Comparison of ENCODE assay signal across 15 mouse cellular contexts in the genomic region with DNA sequence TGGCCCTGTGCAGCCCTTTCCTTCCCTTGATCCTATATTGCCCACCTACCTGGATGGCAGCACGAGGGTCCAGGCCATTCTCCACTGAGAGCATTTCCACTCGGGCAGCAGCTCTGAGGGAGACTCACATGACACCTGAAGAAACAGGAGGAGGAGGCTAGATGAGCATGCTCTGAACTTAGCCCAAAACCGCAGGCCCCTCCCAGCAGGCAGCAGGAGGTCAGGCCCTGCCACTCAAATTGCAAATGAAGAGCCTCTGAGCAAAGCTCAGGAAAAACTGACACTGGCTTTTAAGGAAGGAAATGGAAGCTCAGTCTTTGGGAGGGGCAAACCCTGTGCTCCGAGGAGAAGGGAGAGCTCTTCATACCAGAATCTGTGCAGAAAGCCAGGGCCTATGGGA. TPM values are rescaled to one million over a fixed set of nuclear protein-coding genes. Genes with fewer than 3 reads are reported as not detected.
DNase-seq lines count a peak whose midpoint lies in the region; ATAC-seq and TF ChIP-seq lines count a peak whose summit lies in the region.
"Had no signal": no experiment of that assay in that cellular context is flagged by ENCODE, and none has a peak within 500 bp of the region (broad histone marks: within the 10 kb centered on the region; RNA-seq: fewer than 3 reads in every experiment).

No protein-coding gene starts in this region.

- WGBS in kidney, embryonic 14.5 days: 55% methylated on average over 4 of the region's 4 CpGs
- 79% methylated on average over 4 of the region's 4 CpGs for WGBS in thymus, adult 2 months

- TF ChIP-seq CTCF in thymus, adult 2 months (IDR thresholded peaks at IDR 0.05; ENCODE audit: borderline replicate concordance, control insufficient read depth, extremely low read depth, insufficient read depth, low read length, poor library complexity): no peak

- no peak overlapping the region for H3K9ac ChIP-seq in kidney, embryonic 14.5 days (ENCODE audit: low read depth, low read length)
- H3K9ac ChIP-seq: forebrain, postnatal 0 days; intestine, embryonic 15.5 days; lung, embryonic 14.5 days had no signal

- no peaks in the 10 kb centered on the region for H3K9me3 ChIP-seq in kidney, embryonic 14.5 days (ENCODE audit: control insufficient read depth, low read length)
- H3K9me3 ChIP-seq: intestine, embryonic 15.5 days had no signal

- H3K4me3 ChIP-seq in kidney, embryonic 14.5 days (ENCODE audit: low read length): no peak overlapping the region
- H3K4me3 ChIP-seq in thymus, adult 2 months (ENCODE audit: control insufficient read depth, insufficient read depth, low read length): no peak overlapping the region
- H3K4me3 ChIP-seq: intestine, embryonic 15.5 days had no signal

- H3K4me2 ChIP-seq in kidney, embryonic 14.5 days (replicated peaks; ENCODE audit: low read depth, low read length): no peak overlapping the region
- H3K4me2 ChIP-seq: intestine, embryonic 15.5 days; lung, embryonic 14.5 days had no signal

- no peak for TF ChIP-seq POLR2A in thymus, adult 2 months (IDR thresholded peaks at IDR 0.05; ENCODE audit: control insufficient read depth, extremely low read depth, insufficient read depth, low read length, poor library complexity)

- 0 out of 2 replicates have a peak, but pooled peaks cover 2% of the 10 kb centered on the region for H3K36me3 ChIP-seq in kidney, embryonic 14.5 days (ENCODE audit: control insufficient read depth, insufficient read depth, low read length)
- H3K36me3 ChIP-seq in thymus, adult 2 months (ENCODE audit: control insufficient read depth, insufficient read depth, low read length): no peaks in the 10 kb centered on the region; the same call in 1 of the 2 replicates

- H3K27ac ChIP-seq in kidney, embryonic 14.5 days (ENCODE audit: low read depth, low read length): no peak overlapping the region
- no peak overlapping the region for H3K27ac ChIP-seq in thymus, adult 2 months (ENCODE audit: control insufficient read depth, insufficient read depth, low read length)
- H3K27ac ChIP-seq: intestine, embryonic 15.5 days had no signal

- no peak for ATAC-seq in kidney, embryonic 14.5 days (ENCODE audit: low FRiP score, low TSS enrichment)
- ATAC-seq: forebrain, postnatal 0 days; intestine, embryonic 15.5 days had no signal

- peak; percentile 79 for DNase-seq in kidney, adult 11 months
- DNase-seq in thymus, adult 2 months: peak; percentile 13
- DNase-seq in thymus, postnatal 10 days (ENCODE audit: low spot score in 2 of 2): no peak
- DNase-seq in kidney, adult 9 months: peak; percentile 83
- DNase-seq in thymus, postnatal 36 days: peak; percentile 11 to 21
- DNase-seq in gastrocnemius, postnatal 4 days (ENCODE audit: low spot score in 2 of 2): no peak
- no peak for DNase-seq in left cerebral cortex, postnatal 4 days
- DNase-seq: cerebellum, adult 18-20 months; forebrain, postnatal 0 days; gastrocnemius, postnatal 36 days; lung, embryonic 14.5 days; midbrain, embryonic 14.5 days; right cerebral cortex, postnatal 25 days had no signal

- H3K4me1 ChIP-seq in kidney, embryonic 14.5 days (ENCODE audit: control insufficient read depth, insufficient read depth, low read length): no peaks in the 10 kb centered on the region
- H3K4me1 ChIP-seq in thymus, adult 2 months (replicated peaks; ENCODE audit: control insufficient read depth, insufficient read depth, low read length): no peaks in the 10 kb centered on the region
- H3K4me1 ChIP-seq: intestine, embryonic 15.5 days had no signal

- no peaks in the 10 kb centered on the region for H3K27me3 ChIP-seq in kidney, embryonic 14.5 days (ENCODE audit: control insufficient read depth, insufficient read depth, low read length)
- no peaks in the 10 kb centered on the region for H3K27me3 ChIP-seq in thymus, adult 2 months (ENCODE audit: control insufficient read depth, insufficient read depth, low read length)
- H3K27me3 ChIP-seq: intestine, embryonic 15.5 days had no signal

- intact Hi-C loops in left cerebral cortex, postnatal 4 days (cut with DNase I): no loop called here

RNA-seq across cellular contexts. Expression of a gene that starts 8.7 kb away (rescaled TPM):
- polyA plus RNA-seq in kidney, embryonic 14.5 days (2014; fragmentation: Nextera tagmentation; extraction: Ambion mirVana): 5.0 and 8.9 TPM in 2 replicates
- polyA plus RNA-seq in thymus, adult 2 months (2012; rRNA removed): 43.6 and 46.4 TPM in 2 replicates
- total RNA-seq in gastrocnemius, postnatal 4 days (2021): 10 to 100 TPM; 12.0 to 12.8 TPM
- 10 to 100 TPM; 13.8 to 14.8 TPM for total RNA-seq in left cerebral cortex, postnatal 4 days (2021)

RNA-seq across cellular contexts. Expression of a gene that starts 40.3 kb away (rescaled TPM):
- polyA plus RNA-seq in kidney, embryonic 14.5 days (2014; fragmentation: Nextera tagmentation; extraction: Ambion mirVana): 11.7 and 15.6 TPM in 2 replicates
- polyA plus RNA-seq in thymus, adult 2 months (2012; rRNA removed): 124 and 125 TPM in 2 replicates
- 10 to 100 TPM; 11.7 to 12.2 TPM for total RNA-seq in gastrocnemius, postnatal 4 days (2021)
- total RNA-seq in left cerebral cortex, postnatal 4 days (2021): 1 to 10 TPM; 4.7 to 5.1 TPM

Comparison
In these comparisons a context has a peak if more than half of its experiments do, and no peak if none do; other contexts are left out.
1. DNase-seq: peak in kidney, adult 11 months (single experiment), thymus, adult 2 months (single experiment), kidney, adult 9 months (single experiment) and thymus, postnatal 36 days (2 of 2); none in thymus, postnatal 10 days (0 of 2), gastrocnemius, postnatal 4 days (0 of 2) and left cerebral cortex, postnatal 4 days (single experiment).